In genomic region chr9:41460709-41461108, GRCm38 (mm10) we compare ENCODE assay signal across 16 mouse cellular contexts.
"Had no signal": no experiment of that assay in that cellular context is flagged by ENCODE, and none has a peak within 500 bp of the region (broad histone marks: within the 10 kb centered on the region; RNA-seq: fewer than 3 reads in every experiment).

No protein-coding gene starts in this region.

- H3K36me3 ChIP-seq: liver, embryonic 12.5 days; stomach, embryonic 15.5 days had no signal

- H3K4me2 ChIP-seq: liver, embryonic 12.5 days; lung, embryonic 14.5 days; neural tube, embryonic 12.5 days; stomach, embryonic 15.5 days had no signal

- ATAC-seq: liver, embryonic 12.5 days had no signal

- DNase-seq: kidney, adult 8-10 months; kidney, postnatal 25 days; layer of hippocampus, adult 9-11 months; lung, embryonic 14.5 days; lung, postnatal 10 days; lung, postnatal 4 days; midbrain, embryonic 14.5 days; right cerebral cortex, postnatal 14 days; thymus, adult 2 months; thymus, postnatal 25 days had no signal

- H3K4me3 ChIP-seq: limb, embryonic 10.5 days; liver, embryonic 12.5 days; midbrain, embryonic 10.5 days; myocyte; neural tube, embryonic 12.5 days; stomach, embryonic 15.5 days had no signal

- H3K9ac ChIP-seq: liver, embryonic 12.5 days; lung, embryonic 14.5 days; neural tube, embryonic 12.5 days; stomach, embryonic 15.5 days had no signal

- H3K4me1 ChIP-seq: liver, embryonic 12.5 days; stomach, embryonic 15.5 days had no signal

- H3K27ac ChIP-seq: liver, embryonic 12.5 days; neural tube, embryonic 12.5 days; stomach, embryonic 15.5 days had no signal

- H3K27me3 ChIP-seq: liver, embryonic 12.5 days; neural tube, embryonic 12.5 days; stomach, embryonic 15.5 days had no signal

- H3K9me3 ChIP-seq: limb, embryonic 10.5 days; liver, embryonic 12.5 days; midbrain, embryonic 10.5 days; neural tube, embryonic 12.5 days; stomach, embryonic 15.5 days had no signal
